Mouse (Mus musculus) left cerebral cortex, postnatal 25 days (tissue): ENCODE data around the gene Smco2. TPM values are rescaled to one million over a fixed set of nuclear protein-coding genes. Genes with fewer than 3 reads are reported as not detected.
"Not testable (repeated sequence)": the region's sequence is repeated elsewhere in the genome, so short reads cannot be mapped to it uniquely, and the experiment has no call there.

Source experiments
- DNase-seq, 2 experiments: peaks; one replicate each; pipeline ENCODE4 v3.0.0; 2022; ENCODE audit warnings: low spot score in 2 of 2, mixed read lengths in 1 of 2
- intact Hi-C: fragments of 180-260 bp; cut with DNase I; formaldehyde crosslinking; loops from one replicate; pipeline ENCODE4 v1.15.1; 2025
- total RNA-seq, 2 experiments: library from RNA; stranded (reverse); gene quantifications; 2 replicates each; pipeline ENCODE4 v1.2.3; 2021

The Smco2 gene
- total RNA-seq, 2 experiments from 2014 or later: not detected

DNA sequence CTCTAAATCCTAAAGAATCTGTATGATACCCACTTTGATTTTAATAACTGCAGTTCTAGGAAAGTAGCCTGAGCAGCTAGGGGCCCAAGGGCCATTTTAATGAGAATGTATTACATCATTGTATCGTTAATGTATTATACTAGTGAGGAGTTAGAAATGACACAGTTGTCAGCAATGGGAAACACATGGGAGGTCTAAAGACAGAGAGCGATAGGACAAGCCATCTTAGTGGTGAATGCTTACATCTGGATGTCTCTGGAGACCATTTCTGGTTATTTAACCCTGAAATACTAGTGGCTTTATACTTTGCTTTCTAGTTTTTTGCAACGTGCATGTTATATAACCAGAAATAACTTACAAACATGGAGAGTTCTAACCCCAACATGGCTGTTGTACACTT is 2.0 kb downstream of the Smco2 start:
- no peak for DNase-seq
- intact Hi-C loops: no loop called here

DNA sequence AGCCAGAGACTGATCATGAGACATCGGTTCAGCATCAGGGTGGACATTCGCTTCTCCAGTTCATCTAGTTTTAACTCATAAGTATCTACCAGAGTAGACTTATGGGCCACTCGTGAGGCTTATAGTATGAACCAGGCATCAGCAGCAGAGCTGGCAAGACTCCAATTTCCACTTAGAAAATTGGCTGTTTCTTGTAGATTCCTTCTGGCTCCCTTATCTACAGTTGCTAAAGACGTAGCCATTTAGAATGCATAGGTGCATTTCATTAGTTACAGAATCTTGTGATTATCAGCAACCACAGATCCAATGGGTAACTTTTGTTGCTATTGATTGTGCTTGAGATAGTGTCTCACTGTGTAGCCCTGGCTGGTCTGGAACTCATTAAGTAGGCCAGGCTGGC is 2.8 kb downstream of the Smco2 start:
- intact Hi-C loops: no loop called here
- no peak for DNase-seq

DNA sequence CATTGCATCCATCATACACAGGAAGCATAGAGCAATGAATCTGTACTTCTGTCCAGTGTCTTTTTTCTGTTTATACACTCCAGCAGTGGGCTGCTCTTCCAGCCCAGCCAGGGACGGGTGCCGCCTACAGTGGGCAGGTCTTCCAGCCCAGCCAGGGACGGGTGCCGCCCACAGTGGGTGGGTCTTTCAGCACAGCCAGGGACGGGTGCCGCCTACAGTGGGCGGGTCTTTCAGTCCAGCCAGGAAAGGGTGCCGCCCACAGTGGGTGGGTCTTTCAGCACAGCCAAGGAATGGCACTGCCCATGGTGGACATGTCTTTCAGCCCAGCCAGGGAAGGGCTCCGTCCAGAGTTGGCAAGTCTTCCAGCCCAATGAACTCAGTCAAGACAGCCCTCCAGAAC is 5.3 kb downstream of the Smco2 start:
- intact Hi-C loops: no loop called here
- no peak for DNase-seq

DNA sequence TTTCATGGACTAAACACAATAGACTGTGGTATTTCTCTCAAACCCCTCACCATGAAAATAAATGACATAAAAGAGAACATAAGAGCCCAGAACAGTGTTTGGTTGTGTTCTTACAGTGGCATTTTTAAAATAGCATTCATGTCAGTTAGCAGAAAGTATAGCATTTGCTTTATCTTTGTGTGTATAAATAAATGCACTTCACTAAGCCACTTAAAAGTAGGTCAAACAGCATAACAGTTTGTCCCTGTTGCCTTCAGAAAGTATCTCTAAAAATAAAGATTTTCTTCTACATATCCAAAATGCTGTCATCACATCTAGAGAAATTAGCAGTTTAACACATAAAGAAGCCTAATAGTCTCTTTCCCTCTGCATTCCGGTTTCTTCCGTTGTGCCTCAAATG is 7.5 kb downstream of the Smco2 start:
- no peak for DNase-seq

DNA sequence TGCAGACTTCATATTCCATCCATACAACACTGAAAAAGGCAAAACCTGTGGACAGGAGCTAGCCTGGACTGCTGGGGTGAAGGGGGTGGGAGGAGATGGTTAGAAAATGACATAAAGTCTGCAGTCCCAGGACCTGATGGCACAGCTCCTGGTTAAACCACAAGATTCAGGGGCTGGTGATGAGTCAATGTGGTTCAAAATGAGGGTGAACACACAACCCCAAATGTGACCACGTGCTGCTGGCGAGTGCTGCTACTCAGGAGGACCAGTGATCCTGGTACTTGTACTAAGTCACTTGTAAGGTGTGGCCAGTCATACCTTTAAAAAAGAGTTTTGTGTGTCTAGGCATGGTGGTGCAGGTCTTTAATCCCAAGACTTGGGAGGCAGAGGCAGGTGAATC is 13.2 kb downstream of the Smco2 start:
- no peak for DNase-seq

More for the DNA sequence above, 7.5 kb downstream of the Smco2 start:
- intact Hi-C loops: no loop called here

DNA sequence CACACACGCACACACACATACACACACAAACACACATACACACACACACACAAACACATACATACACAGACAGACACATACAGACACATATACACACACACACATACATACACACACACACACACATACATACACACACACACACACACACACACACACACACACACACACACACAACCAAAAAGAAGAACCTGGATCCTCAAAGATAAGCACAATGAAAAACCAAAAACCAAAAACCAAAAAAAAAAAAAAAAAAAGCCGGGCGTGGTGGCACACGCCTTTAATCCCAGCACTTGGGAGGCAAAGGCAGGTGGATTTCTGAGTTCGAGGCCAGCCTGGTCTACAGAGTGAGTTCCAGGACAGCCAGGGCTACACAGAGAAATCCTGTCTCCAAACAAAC is 14.5 kb downstream of the Smco2 start:
- DNase-seq, intact Hi-C loops: not testable (repeated sequence)

More for the DNA sequence above, 13.2 kb downstream of the Smco2 start:
- intact Hi-C loops: no loop called here

DNA sequence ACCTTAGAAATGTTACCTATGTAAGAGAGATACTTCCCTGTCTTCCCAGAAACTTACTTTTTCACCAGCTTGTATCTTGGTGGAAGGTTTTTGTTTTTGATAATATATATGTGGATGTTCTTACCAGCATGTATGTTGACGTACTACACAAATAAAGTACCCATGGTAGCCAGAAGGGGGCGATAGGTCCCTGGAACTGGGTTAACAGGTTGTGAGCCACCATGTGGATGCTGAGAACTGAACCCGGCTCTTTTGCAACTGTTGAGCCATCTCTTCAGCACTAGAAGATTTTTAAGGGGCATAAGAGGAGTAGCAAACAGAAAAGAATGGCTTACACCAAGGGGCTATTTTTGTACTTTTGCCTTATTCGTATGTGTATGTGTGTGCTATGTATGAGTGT is 15.8 kb downstream of the Smco2 start:
- no peak for DNase-seq
- intact Hi-C loops: no loop called here

DNA sequence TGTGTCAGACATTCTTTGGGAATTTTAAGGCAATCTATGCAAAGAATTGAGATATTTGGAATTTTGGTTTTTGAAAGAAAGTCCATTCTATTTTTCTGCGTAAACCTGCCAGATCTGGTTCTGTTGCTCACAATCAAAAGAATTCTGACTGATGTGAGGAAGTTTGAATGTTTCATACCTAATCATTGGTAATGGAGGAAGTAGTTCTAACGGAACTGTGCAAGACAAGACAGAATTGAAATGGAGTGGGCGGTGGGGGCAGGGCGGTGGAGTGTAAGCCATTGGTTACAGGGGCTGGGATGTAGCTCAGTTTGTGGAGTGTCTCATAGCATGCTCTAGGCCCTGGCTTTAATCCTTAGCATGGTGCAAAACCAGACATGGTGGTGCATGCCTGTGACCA is 22.1 kb downstream of the Smco2 start:
- DNase-seq: no peak
- intact Hi-C loops: no loop called here

DNA sequence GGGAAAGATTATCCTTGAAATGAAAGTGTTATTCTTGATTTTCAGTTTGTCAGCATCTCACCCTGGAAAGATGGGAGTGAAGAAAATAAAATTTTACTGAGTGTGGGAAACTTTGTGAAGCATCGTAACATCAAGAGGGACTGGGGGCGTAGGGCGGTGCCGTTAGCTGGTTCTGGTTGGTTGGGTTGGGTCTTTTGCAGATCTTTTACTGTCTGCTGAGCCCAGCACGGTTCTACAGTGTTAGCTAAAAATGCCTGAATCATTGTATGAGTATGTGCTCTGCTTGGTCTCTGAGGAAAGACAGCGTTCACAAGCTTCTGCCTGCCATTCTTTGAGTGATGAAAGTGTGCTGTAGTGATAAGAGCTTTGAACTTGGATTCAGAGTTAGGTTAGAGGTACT is 24.5 kb downstream of the Smco2 start:
- intact Hi-C loops: no loop called here
- DNase-seq: no peak

DNA sequence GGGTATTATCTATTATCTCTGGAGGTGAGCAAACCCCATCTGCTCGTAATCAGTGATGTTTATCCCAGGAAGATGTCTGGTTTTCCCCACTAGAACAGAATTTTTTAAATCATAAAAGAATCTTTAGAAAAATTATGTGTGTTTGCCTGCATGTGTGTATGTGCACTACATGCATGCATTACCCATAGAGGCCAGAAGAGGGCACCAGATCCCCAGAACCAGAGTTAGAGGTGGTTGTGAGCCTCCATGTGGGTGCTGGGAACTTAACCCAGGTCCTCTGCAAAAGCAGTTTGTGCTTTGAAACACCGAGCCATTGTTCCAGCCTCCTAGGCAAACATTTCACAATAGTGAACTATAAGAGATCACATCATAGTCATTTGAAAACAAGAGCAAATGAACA is 26.9 kb downstream of the Smco2 start:
- intact Hi-C loops: loop anchor here (1.0 kb wide), 1 partner anchor 78 kb away; no protein-coding TSS in a partner anchor
- DNase-seq: no peak

DNA sequence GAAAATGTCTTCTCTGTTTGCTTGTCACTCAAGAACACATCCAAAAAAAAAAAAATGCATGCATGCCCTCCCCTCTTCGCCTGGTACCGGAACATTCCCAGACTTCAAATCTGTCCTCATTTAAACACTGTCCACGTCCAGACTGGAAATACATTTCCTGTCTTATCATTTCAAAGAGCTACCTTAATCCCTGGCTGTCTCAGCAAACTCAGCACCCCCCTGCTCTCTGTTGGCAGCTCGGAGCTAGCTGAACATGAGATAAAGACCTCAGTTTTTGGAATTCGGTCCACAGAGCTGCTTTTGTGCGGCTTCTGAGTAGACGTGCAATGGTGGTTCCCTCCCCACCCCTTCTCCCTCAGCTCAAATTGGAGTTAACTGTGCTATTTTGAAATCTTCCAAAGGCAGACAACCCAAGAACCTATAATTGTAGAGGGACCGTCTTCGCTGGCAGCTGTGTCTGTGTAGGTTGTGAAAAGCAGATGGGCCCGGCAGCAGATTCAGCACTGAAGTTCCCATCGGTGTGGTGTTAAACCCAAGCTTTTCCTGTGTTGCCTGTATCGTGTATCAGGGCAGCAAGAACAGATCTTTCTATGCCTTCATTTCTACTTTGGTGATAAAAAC is 27.6 kb downstream of the Smco2 start:
- intact Hi-C loops: loop anchor here (1.0 to 2.0 kb wide), 2 partner anchors 43 to 78 kb away; no protein-coding TSS in a partner anchor
- peak; percentile 76 to 96 for DNase-seq

DNA sequence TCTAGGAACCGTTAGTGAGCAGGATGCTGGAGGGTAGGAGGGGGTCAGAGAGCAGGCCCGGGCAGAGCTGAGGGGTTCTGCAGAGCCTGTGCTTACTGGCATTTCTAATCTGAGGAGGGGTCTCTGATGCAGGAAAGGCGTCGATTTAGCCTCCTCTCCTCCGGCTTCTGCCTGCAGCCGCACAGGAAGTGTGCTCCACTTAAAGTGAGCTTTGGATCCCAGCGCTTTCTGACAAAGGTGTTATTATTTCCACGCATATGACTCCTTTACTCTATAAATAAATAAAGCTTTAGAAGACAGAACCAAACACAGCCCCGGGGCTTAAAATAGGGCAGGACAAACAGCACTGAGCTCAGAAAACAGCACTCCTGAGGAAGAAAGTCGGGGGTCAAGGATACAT is 29.0 kb downstream of the Smco2 start:
- intact Hi-C loops: loop anchor here (2.0 kb wide), 1 partner anchor 44 kb away; no protein-coding TSS in a partner anchor
- no peak for DNase-seq

DNA sequence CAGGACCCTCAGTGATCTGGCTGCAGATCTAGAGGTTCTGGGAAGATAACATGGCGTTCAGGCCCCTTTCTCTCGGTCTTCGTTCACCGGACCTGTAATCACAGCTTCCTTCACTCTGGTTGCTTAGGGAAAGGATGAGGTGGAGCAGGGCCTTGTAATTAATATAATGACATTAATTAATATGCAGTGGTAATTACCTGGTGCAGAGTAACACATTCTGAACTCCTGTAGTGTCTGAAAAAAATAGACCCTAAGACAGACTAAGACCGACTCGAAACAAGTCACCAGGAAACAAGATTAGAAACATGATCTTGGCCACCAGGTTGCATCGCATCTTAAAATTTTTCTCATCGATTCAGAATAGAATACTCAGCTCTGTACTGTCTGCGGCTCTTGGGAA is 30.0 kb downstream of the Smco2 start:
- DNase-seq: no peak
- intact Hi-C loops: loop anchor here (2.0 kb wide), 1 partner anchor 45 kb away; no protein-coding TSS in a partner anchor

DNA sequence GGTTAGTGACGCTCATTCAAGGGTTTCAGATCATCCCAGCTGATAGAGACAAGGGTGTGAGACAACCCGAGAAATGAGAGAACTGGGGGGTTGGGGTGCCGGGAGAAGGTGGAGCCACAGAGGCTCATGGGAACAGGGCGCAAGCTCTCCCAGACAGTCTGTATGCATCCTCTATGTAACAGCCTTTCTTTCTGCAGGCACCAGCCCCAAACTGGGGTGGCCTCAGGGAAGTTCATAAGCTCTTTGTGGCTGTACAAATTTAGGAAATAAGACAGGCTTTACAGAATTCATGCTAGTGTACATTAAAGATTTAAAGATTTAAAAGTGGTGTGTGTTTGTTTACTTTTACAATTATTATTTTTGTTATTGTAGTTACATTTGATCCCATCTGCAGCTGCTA is 30.4 kb downstream of the Smco2 start:
- intact Hi-C loops: no loop called here
- DNase-seq: no peak

DNA sequence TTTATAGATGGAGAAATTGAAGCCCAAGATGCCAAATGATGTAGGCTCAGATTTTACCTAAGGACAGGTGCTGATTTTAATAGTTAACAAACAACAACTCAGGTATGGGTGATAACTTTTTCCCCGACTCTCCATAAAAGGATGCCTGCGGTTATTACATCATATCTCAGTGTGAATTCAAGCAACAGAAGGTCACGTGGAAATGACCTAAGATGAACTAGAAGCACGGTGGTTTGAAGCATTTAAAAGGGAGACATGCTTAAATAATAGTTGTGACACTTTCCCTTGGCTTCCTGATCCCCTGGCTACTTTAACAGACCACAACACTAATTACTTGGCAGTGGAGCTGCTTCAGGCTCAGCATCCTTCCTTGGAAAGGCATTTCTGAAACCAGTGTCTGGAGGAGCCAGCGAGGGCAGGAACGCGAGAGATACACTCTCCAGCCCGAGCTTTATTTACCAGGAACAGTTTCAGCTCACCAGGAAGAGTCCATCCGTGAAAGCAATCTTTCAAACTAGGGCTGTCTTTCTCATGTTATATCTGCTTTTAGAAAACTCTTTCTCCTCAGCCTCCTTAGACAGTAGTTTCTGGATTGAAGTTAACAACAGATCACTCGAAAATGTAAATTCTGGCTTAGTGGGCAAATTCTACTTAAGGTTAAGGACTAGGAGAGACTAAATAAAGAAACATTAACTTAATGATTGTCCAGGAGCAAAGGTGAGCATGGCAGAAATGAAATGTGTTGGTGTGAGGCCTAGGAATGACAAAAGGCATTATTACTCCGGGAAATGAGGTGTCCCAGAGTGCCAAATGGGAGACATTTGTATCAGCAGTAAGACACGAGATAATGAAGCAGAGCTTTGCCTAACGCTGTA is 32.2 kb downstream of the Smco2 start:
- DNase-seq: no peak
- intact Hi-C loops: no loop called here

DNA sequence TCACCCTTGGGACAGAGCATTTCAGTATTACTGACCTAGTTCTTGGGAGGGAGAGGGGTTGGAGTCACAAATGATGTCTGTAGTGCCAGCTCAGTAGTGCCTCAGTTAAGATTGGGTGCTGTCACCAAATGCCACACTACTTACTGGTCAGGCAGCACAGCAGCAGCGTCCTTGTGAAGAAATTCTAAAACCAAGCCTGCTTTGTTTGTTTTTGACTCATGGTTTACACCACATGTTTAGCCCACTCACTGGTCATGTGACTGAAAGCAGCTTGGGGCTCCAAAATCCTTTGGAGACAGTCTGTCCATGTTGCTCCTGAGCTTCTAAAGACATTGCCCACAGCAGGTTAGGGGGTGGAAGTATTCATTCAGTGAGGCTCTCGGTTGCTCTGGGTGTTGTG is 33.5 kb downstream of the Smco2 start:
- peak in 1 of 2 experiments; percentile 51 for DNase-seq
- intact Hi-C loops: no loop called here

DNA sequence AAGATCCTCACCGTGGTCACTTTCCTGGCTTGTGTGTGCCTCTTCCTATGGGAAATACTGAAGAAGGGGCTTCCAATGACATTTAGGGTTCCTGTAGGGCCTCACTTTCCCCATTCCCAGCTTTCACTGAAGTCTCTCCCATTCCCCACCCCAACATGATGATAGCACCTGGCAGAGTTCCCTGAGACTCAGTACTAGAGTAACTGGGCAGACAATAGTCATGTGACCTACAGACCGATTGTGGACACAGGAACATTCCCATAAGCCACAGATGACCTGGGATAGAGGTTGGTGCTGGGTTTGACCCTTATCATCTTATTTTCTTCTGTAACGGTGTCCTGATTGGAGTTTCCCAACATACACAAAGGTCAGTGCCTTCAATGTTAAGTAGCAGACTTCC is 34.3 kb downstream of the Smco2 start:
- intact Hi-C loops: no loop called here
- DNase-seq: no peak

DNA sequence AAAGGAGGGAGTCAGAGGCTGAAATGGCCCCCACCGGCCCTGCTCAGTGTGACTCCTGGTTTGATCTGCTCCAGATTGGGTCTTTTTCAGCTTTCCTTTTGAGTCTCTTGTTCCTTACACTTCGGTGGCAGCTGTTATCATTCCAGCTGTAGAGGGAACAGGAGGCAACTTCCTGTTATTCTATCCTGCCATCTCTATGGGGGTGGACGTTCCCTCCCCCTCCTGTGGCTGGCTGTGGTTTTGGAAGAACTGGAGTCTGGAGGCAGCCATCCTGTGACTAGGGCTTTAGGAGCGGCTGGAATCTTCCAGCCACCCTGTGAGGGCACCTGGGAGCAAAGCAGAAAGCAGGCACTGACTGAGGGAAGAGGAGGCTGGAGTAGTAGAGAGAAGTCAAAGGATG is 34.9 kb downstream of the Smco2 start:
- intact Hi-C loops: no loop called here
- no peak for DNase-seq

DNA sequence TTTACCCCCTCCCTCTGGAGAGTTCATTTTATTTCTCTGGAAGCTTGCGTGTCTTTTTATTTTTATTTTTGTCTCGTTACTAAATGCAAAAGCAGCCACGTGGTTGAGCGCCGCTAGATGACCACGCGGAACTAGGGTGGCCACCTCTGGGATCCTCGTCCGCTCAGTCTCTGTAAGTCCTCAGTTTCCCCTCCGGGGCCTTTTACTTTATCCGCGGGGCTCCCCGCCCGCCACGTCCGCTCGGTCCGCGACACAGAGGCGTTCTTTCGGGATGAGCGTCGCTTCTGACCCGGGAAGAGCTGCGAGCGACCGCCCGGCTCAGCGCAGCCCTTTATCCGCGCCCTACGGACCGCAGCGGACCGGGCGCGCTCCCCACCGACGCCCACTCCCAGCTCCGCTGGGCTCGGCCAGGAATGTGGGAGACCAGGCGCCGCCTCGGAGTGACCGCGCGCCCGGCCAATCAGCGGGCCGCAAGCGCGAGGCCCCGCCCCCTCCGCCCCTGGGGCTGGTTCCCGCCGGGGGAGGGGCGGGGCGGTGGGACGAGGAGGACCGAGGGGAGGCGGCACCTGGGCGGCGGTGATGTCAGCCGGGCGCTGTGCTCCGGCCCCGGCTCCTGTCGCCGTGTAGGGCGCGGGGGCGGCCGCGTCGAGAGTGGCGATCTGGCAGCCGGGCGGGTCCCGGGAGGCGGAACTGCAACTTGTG is 38.2 kb downstream of the Smco2 start, which contains the start of gene Ppfibp1:
TSS of gene Ppfibp1 (plus strand) at position 530 of the 702 bp plus-strand sequence.
- intact Hi-C loops: no loop called here

More for the DNA sequence above, 38.2 kb downstream of the Smco2 start, which contains the start of gene Ppfibp1:
- DNase-seq: peak; percentile 94 to 95
